Mouse (Mus musculus) B cell, adult 2 months (primary cell): ENCODE measurements around the gene Tent5c.
"Not testable (repeated sequence)": the region's sequence is repeated elsewhere in the genome, so short reads cannot be mapped to it uniquely, and the experiment has no call there.

Source experiments
- DNase-seq, 2 experiments: peaks; one replicate each; pipeline ENCODE4 v3.0.0; 2022

Gene Tent5c

GRCm38 (mm10) chr3:100436756-100437155 lies 52.4 kb downstream of the Tent5c start:
- peak; percentile 82 to 88 for DNase-seq

DNA sequence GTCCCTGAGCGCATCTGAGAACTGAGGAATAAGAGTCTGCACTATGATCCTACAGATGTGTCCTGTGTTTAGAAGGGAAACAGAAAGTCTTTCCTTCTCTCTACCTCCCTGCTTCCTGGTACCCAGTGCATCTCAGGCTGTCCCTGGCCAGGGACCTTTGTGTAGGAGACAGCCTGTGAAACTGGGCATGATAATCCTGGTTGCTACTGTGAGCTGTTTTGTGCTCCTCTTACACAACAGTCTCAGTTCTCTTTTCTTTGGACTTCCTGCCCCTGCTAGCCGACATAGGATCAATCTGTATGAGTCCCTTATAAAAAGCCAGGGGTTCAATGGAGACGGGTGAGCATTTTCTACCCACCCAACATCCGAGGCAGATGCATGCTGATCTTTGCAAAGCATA lies 57.4 kb downstream of the Tent5c start:
- no peak for DNase-seq

DNA sequence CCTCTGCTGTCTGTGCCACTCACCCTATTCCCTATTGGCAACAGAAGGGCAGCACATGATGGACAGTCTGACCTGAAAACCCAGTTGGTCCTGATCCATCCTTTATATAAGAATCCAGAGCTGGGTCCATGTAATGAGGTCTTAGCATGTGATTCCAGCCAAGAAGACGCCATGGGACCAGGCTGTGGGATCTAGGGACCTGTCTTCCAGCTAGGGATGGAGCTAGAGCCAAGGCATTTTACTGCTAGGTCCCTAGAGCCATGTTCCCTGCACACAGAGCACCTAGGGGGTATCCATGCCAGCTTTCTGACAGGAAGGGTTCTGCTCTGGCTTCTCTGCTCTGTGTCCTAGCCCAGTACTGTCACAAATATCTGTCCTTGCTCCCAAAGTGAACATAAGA lies 58.4 kb downstream of the Tent5c start:
- DNase-seq = no peak

GRCm38 (mm10) chr3:100430101-100430500 lies 59.0 kb downstream of the Tent5c start:
- DNase-seq = no peak

- no peak for DNase-seq
Measured at GRCm38 (mm10) chr3:100429667-100430066, 59.5 kb downstream of the Tent5c start.

DNA sequence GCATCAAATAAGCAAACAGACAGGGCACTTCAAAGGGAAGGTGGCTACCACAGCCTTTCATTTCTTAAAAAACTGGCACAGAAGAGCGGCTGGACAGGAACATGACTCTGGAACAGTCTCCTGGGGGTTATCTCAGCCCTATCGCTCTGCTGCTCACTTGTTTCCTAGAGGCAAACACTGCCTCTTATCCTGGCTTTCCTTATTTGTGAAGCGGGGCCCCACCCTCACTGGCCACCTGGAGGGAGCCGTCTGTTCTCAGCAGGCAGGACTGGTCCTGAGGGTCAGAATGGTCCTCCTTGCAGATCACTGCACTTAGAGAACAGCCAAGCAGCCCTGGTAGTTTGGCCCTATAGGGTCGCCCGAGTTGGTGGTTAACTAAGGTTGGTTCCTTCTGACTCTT lies 61.6 kb downstream of the Tent5c start:
- DNase-seq = no peak

- peak; percentile 76 to 77 for DNase-seq
Measured at GRCm38 (mm10) chr3:100422392-100423167, 66.5 kb downstream of the Tent5c start.

GRCm38 (mm10) chr3:100421354-100421753 lies 67.8 kb downstream of the Tent5c start:
- no peak for DNase-seq

- no peak for DNase-seq
Measured at GRCm38 (mm10) chr3:100420691-100421056, 68.5 kb downstream of the Tent5c start.

- no peak for DNase-seq
Measured at GRCm38 (mm10) chr3:100419962-100420690, 69.0 kb downstream of the Tent5c start.

DNA sequence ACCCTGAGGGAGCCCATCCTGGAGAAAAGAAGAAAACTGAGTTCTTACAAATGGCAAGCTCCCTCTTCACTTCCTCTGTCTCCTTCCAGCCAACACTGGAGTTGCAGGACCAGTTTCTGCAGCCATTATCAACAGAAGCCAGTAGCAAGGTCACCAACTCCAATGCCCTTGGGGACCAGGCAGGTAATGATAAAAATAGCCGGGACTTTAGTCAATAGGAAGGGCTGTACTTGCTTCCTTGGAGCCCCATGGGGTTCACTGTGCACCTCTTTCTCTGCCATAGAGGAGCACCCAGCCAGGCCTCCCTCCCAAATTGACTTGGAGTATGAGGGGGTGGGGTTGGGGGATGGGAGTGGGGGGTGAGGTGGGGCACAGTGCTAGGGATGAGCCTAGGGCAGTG lies 70.7 kb downstream of the Tent5c start:
- no peak for DNase-seq

DNA sequence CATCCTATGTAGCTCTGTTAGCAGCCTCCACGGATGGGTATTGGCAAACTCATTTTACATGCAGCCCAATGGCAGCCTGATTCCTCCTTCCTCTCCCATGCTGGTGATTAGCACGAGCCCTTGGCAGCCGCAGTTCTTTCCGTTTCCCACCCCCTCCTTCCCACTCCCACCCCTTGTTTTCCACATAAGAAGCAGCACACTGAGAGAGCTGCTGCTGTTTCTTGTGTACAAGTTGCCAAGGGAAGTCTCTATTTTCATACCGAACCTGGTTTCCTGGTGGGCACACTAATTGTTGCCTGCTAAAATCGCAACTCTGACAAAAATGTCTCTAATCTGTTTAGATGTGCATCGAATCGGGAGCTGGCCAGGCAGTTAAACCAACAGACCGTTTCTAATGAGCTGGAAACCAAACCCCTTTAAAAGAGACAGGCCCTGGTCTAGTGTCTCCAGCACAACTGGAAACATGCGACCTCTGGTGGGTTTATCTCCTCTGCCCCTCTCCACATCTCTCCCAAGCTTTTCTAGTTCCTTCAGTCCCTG lies 71.3 kb downstream of the Tent5c start:
- no peak for DNase-seq

GRCm38 (mm10) chr3:100415671-100416070 lies 73.5 kb downstream of the Tent5c start:
- DNase-seq = no peak

DNA sequence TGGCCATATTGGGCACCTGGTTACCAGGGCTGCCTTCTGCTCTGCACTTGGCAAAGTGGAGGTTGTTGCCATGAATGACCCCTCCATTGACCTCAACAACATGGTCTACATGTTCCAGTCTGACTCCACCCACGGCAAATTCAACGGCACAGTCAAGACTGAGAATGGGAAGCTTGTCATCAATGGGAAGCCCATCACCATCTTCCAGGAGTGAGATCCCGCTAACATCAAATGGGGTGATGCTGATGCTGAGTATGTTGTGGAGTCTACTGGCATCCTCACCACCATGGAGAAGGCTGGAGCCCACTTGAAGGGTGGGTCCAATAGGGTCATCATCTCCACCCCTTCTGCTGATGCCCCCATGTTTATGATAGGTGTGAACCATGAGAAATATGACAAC lies 75.5 kb downstream of the Tent5c start:
- not testable (repeated sequence) for DNase-seq

GRCm38 (mm10) chr3:100411945-100412344 lies 77.2 kb downstream of the Tent5c start:
- DNase-seq = no peak

DNA sequence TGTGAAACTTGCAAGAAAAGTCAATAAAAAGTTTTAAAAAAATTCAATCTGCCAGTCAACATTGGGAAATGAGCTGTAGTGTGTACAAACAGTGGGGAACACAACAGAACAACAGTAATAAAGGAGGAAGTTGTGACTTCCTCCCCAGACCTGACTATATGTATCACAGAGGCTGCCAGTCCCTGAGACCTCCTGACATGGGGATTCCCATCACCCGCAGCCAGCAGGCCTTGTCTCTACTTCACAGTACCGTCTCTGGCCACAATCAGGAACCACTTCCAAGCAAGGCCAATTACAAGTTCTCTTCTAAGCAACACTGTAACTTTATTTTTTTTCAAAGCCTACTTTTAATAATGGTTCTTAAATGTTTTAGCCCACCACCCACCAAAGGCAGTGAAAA lies 79.8 kb downstream of the Tent5c start:
- DNase-seq = no peak

- no peak for DNase-seq
Measured at GRCm38 (mm10) chr3:100408351-100409043, 80.6 kb downstream of the Tent5c start.

GRCm38 (mm10) chr3:100402656-100403055 lies 86.5 kb downstream of the Tent5c start:
- no peak for DNase-seq
